Mouse (Mus musculus): ENCODE measurements at regions not wholly inside any gene's neighbourhood (a gene's known extent, or its start where the extent isn't known, plus 50 kb on each side); places are given as distances from the start of the nearest gene placed in this dataset.

DNA sequence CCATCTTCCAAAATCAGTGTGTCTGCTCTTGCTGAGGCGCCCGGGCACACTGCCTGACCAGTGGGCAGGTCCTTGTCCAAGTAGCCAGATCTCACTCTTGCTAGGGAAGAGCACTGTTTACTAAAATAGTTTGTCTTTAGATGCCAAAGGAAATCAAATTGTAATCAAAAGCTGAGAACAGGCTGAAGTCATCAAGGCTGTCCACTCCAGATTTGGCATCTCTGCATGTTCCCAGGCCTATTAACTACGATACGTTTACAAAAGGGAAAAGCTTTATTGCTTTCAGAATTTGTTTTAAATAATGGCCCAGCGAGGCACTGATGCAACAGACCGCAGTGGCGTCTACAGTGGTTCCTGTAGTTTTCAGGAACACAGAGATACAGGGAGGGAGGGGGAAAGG is 137.2 kb upstream of the Arglu1 start:
- TF ChIP-seq POLR2A (IDR thresholded peaks at IDR 0.05; ENCODE audit: borderline replicate concordance, insufficient read depth, low read length) (no peak), CTCF (IDR thresholded peaks at IDR 0.05; ENCODE audit: borderline replicate concordance, insufficient read depth, low read depth, low read length) (no peak)

Measured in cerebellum, adult 2 months (tissue).